Mouse (Mus musculus) megakaryocyte, embryonic 14.5 days (primary cell): ENCODE measurements around the gene Slc9a3r2.

Experiments
- FLI1 ChIP-seq: IDR thresholded peaks from 2 replicates; pipeline ENCODE4 v1.6.1; 2012; ENCODE audit warnings: low read length, inconsistent platforms, mixed read lengths
- GATA1 ChIP-seq: IDR thresholded peaks from 3 replicates; pipeline ENCODE4 v1.6.1; 2012; ENCODE audit warnings: mixed read lengths, low read length, inconsistent platforms, borderline replicate concordance

- TF ChIP-seq GATA1 (no peak), FLI1 (no peak)
Measured at GRCm38 (mm10) chr17:24689251-24690081, 39.3 kb upstream of the Slc9a3r2 start, which contains the start of gene Syngr3.
